Mouse (Mus musculus): ENCODE results near the gene Fbxw4. TPM values are rescaled to one million over a fixed set of nuclear protein-coding genes. Genes with fewer than 3 reads are reported as not detected.

The Fbxw4 gene
- polyA plus RNA-seq, 1 experiment from 2014 or later, result 4.3 TPM

Other genes with a start within 250 kb of the Fbxw4 start
- gene Poll, start 99.8 kb downstream of the Fbxw4 start, polyA plus RNA-seq (2016; fragmentation: Nextera tagmentation; extraction: Ambion mirVana), result 9.2 and 9.9 TPM in 2 replicates
- gene Gm17018, start 99.7 kb downstream of the Fbxw4 start, polyA plus RNA-seq (2016; fragmentation: Nextera tagmentation; extraction: Ambion mirVana), result 21.4 and 25.5 TPM in 2 replicates
- gene Fgf8, start 82.6 kb upstream of the Fbxw4 start, polyA plus RNA-seq (2016; fragmentation: Nextera tagmentation; extraction: Ambion mirVana), result not detected in 2 replicates
- 13.7 and 14.8 TPM in 2 replicates for gene Npm3, start 89.3 kb upstream of the Fbxw4 start, polyA plus RNA-seq (2016; fragmentation: Nextera tagmentation; extraction: Ambion mirVana)
- 34.8 and 37.9 TPM in 2 replicates for gene Mgea5, start 123.5 kb upstream of the Fbxw4 start, polyA plus RNA-seq (2016; fragmentation: Nextera tagmentation; extraction: Ambion mirVana)
- 1.3 and 1.4 TPM in 2 replicates for gene Kcnip2, start 155.7 kb upstream of the Fbxw4 start, polyA plus RNA-seq (2016; fragmentation: Nextera tagmentation; extraction: Ambion mirVana)

All from liver, embryonic 12.5 days (tissue).